Mouse (Mus musculus): ENCODE data around the gene Ache. TPM values are rescaled to one million over a fixed set of nuclear protein-coding genes. Genes with fewer than 3 reads are reported as not detected.

Gene Ache
- polyA plus RNA-seq, 1 experiment from 2014 or later, result 102 TPM

GRCm38 (mm10) chr5:137306439-137307005 lies 19.2 kb downstream of the Ache start:
- WGBS, result 14% methylated on average over 12 of the region's 12 CpGs

DNA sequence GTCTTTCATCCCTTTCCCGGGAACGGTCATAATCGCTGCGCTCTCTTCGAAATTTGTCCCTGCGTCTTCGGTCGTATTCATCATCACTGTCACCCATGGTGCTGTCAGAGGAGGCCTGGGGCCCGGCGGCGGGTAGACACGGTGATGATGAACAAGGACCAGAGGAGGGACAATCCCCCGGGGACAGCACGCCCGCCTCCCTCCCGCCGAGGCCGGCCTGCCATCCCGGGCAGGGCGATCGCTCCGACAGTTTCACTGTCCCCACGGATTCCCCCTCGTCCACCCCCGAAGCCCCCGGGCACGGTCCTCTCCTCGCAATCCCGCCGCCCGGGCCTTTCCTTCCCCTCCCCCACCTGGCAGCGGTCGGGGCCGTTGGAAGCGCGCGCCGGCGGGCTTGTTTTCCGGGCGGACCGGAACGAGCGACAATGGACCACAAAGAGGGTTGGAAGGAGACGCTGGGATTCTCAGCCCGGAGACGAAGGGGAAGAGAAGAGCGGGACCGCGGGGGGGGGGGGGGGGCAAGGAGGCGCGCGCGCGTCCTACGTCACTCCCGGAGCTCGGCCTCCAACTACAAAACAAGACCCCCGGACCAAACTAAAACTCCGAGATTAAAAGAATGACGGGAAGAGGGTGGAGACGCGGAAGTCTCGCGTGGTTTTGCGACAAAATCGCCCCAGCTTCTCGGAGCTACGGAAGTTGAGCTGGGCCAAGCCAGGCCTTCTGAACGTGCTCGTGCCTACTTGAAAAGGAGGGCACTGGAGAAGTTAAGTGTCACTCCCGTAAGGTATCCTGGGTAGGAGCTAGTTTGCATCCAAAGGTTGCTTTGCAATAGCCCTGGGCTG lies 20.0 kb downstream of the Ache start, which contains the start of gene Srrt:
Gene Srrt (minus strand): TSS at position 604 of the 842 bp plus-strand sequence.
- peak within 1 kb of the TSS; percentile 84 for H3K9ac ChIP-seq (ENCODE audit: low read depth, low read length)
- peaks cover 33% of the 10 kb centered on the region for H3K4me1 ChIP-seq (ENCODE audit: control insufficient read depth, insufficient read depth, low read depth, low read length)
- peaks cover 6% of the 10 kb centered on the region for H3K36me3 ChIP-seq (ENCODE audit: control insufficient read depth, insufficient read depth, low read length)

More at GRCm38 (mm10) chr5:137306439-137307005, 19.2 kb downstream of the Ache start:
- peaks cover 33% of the 10 kb centered on the region for H3K4me1 ChIP-seq (ENCODE audit: control insufficient read depth, insufficient read depth, low read depth, low read length)
- H3K4me3 ChIP-seq (ENCODE audit: low read length), result peak overlapping the region; percentile 69
- peaks cover 13% of the 10 kb centered on the region for H3K36me3 ChIP-seq (ENCODE audit: control insufficient read depth, insufficient read depth, low read length)
- peak overlapping the region; percentile 84 for H3K9ac ChIP-seq (ENCODE audit: low read depth, low read length)
- no peaks in the 10 kb centered on the region for H3K27me3 ChIP-seq (replicated peaks; ENCODE audit: control insufficient read depth, insufficient read depth, low read length)
- peak overlapping the region; percentile 81 for H3K4me2 ChIP-seq (ENCODE audit: low read length)
- ATAC-seq, result no peak
- H3K9me3 ChIP-seq (ENCODE audit: control insufficient read depth, low read length), result no peaks in the 10 kb centered on the region
- H3K27ac ChIP-seq (ENCODE audit: low read depth, low read length), result peak overlapping the region; percentile 93

DNA sequence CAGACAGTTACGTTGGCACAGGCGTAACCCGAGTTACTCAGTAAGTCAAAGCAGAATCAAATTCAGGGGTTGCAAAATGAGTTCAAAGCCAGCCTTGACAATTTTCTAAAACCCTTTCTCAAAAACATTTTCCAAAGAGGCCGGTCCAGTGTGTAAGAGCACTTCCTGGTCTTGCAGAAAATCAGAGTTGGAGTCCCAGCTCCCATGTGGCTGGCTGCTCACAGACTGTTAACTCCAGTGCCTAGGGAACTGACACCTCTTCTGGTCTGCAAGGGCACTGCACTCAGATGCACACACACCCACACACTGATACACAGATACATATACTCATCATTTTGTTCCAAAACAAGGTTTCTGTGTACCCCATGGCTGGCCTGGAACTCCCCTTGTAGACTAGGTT lies 21.0 kb downstream of the Ache start:
- H3K9ac ChIP-seq (ENCODE audit: low read depth, low read length), result peak overlapping the region; percentile 84

More for the DNA sequence above, 20.0 kb downstream of the Ache start, which contains the start of gene Srrt:
- peak within 1 kb of the TSS; percentile 93 for H3K27ac ChIP-seq (ENCODE audit: low read depth, low read length)
- H3K9me3 ChIP-seq (ENCODE audit: control insufficient read depth, low read length), result no peaks in the 10 kb centered on the region
- no peaks in the 10 kb centered on the region for H3K27me3 ChIP-seq (replicated peaks; ENCODE audit: control insufficient read depth, insufficient read depth, low read length)
- peak within 1 kb of the TSS; percentile 81 for H3K4me2 ChIP-seq (ENCODE audit: low read length)
- WGBS, result 1% methylated on average over 43 of the region's 72 CpGs
- peak; percentile 94 for ATAC-seq
- peak within 1 kb of the TSS; percentile 69 for H3K4me3 ChIP-seq (ENCODE audit: low read length)

DNA sequence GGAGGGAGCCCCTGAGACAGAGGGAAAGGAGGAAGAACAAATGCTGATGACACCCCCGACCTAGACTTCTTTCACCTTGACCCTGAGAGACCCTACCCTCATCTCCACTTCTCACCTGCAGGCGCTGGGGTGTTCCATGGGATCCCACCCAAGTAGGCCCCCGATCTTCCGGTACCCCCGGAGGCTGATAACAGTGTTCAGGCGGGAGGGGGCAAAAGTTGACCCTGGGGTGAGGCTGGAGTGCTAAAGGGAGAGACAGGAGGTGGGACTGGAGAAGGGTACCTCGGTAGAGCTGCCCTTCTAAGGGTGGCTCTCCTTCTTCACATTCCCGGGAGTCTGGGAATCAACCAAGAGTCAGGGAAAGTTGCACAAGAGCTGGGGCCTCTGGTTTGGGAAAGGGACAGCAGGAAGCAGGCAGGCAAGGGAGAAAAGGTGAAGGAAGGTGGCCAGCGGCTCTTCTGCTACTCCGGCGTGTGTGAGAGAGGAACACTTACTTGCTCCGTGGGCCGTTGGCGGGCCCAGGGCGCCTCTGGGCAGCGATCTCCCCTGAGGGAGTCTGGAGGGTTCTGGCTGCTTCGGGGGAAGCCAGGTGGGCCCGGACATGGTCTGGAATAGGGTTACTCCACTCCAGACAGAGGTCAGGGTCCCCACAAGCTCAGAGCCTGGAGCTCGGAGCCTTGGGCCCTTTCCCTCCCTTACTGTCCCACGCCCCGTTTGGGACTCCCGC lies 26.3 kb downstream of the Ache start:
- ATAC-seq, result no peak; the same call in 1 of the 2 replicates
- peak overlapping the region; percentile 65 for H3K9ac ChIP-seq (ENCODE audit: low read depth, low read length)
- H3K27me3 ChIP-seq (replicated peaks; ENCODE audit: control insufficient read depth, insufficient read depth, low read length), result no peaks in the 10 kb centered on the region
- H3K27ac ChIP-seq (ENCODE audit: low read depth, low read length), result peak overlapping the region; percentile 66
- H3K4me2 ChIP-seq (ENCODE audit: low read length), result peak overlapping the region; percentile 60
- peak overlapping the region; percentile 42 for H3K4me3 ChIP-seq (ENCODE audit: low read length)
- H3K36me3 ChIP-seq (ENCODE audit: control insufficient read depth, insufficient read depth, low read length), result peaks cover 7% of the 10 kb centered on the region; the same call in 1 of the 2 replicates
- 7% methylated on average over 22 of the region's 22 CpGs for WGBS
- no peaks in the 10 kb centered on the region for H3K9me3 ChIP-seq (ENCODE audit: control insufficient read depth, low read length)
- peaks cover 19% of the 10 kb centered on the region for H3K4me1 ChIP-seq (ENCODE audit: control insufficient read depth, insufficient read depth, low read depth, low read length)

More for the DNA sequence above, 21.0 kb downstream of the Ache start:
- ATAC-seq, result no peak
- H3K4me2 ChIP-seq (ENCODE audit: low read length), result peak overlapping the region; percentile 72
- no peaks in the 10 kb centered on the region for H3K27me3 ChIP-seq (replicated peaks; ENCODE audit: control insufficient read depth, insufficient read depth, low read length)
- H3K4me1 ChIP-seq (ENCODE audit: control insufficient read depth, insufficient read depth, low read depth, low read length), result peaks cover 35% of the 10 kb centered on the region
- WGBS, result 92% methylated on average over 4 of the region's 4 CpGs
- H3K9me3 ChIP-seq (ENCODE audit: control insufficient read depth, low read length), result no peaks in the 10 kb centered on the region
- no peaks in the 10 kb centered on the region for H3K36me3 ChIP-seq (ENCODE audit: control insufficient read depth, insufficient read depth, low read length)
- H3K27ac ChIP-seq (ENCODE audit: low read depth, low read length), result peak overlapping the region; percentile 93
- peak overlapping the region; percentile 69 for H3K4me3 ChIP-seq (ENCODE audit: low read length)

DNA sequence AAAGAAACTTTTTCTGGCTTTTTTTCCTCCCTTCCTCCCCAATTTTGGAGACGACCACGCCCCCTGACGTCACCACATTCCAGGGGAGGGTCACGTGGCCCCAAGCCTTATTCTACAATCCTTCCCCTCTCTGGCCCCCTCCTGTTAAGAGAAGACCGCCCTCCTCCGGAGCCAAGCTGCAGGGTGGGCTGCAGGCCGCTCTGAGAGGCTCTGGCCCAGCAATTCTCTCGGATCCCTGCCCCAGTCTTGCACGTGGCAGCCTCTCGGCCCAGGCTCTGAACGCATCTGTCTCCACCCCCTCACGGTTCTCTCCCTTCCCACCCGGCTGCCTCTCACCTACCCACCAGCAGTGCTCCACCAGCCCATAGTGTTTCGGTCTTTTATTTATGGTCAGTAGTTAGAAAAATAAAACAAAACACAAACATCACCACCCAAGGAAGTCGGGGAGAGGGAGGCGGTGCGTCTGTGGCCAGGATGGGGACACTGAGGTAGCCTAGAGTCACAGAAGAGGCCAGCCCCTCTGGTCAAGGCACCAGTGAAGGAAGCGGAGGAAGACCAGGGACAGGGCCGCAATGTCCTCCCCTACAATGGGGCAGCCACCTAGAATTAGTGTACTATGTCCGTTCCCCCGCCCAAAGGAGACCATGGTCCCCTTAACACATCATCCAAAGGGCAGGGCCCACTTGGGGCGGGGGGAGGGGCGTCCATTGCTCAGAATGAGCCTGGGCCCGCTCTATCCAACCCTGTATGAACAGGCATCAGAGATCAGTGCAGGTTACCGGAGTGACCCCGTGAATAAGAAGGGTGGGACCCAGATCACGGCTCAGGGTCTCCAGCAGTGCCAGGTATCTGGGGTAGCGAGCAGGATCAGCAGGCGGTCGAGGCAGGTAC lies 27.1 kb downstream of the Ache start, which contains the start of gene Trip6:
Gene Trip6 (minus strand): TSS at position 212 of the 891 bp plus-strand sequence.
- Histone ChIP-seq H3K4me3 (ENCODE audit: low read length) (peak within 1 kb of the TSS; percentile 42), H3K4me2 (ENCODE audit: low read length) (peak within 1 kb of the TSS; percentile 60), H3K27ac (ENCODE audit: low read depth, low read length) (peak within 1 kb of the TSS; percentile 66), H3K27me3 (replicated peaks; ENCODE audit: control insufficient read depth, insufficient read depth, low read length) (no peaks in the 10 kb centered on the region), H3K9me3 (ENCODE audit: control insufficient read depth, low read length) (no peaks in the 10 kb centered on the region), H3K36me3 (ENCODE audit: control insufficient read depth, insufficient read depth, low read length) (peaks cover 7% of the 10 kb centered on the region; the same call in 1 of the 2 replicates), H3K9ac (ENCODE audit: low read depth, low read length) (peak within 1 kb of the TSS; percentile 65), H3K4me1 (ENCODE audit: control insufficient read depth, insufficient read depth, low read depth, low read length) (peaks cover 19% of the 10 kb centered on the region)
- WGBS, result 12% methylated on average over 30 of the region's 30 CpGs
- ATAC-seq, result peak; percentile 77

DNA sequence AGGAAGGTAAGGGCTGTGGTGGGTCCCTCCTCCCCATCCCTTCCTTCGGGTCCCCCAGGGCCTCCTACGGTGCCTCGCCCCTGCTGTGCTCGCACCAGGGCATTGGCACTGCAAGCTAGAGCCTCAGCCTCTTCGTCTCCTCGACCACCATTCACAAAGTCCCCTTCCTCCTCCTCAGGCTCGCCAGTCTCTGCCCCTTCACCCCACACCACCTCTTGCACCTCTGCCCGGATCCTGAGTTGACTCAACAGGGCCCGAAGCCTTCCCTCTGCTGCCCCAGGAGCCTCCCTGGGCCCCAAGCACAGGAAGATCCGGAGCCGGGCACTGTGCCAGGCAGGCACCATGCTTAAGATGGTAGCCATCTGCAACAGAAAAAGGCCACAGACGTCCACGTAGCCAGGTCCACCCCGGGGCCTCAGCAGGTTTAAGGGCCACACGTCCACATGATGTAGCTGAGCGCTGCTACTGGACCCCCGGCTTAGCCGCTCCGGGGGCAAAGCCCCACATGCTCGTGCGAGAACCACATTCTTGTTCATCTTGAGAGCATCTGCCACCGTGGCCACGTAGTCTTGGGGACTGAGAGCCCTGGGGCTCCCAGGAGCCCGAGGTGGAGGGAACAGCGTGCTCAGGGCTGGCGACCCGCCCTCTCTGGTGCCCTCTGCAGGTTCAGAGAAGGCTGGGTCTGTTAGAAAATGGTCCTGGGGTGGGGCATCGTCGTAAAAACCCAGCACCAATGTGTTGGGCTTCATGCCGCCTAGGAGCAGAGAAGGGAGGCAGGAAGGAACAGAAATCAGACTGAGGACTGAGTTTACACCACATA lies 28.0 kb downstream of the Ache start:
- peaks cover 19% of the 10 kb centered on the region for H3K4me1 ChIP-seq (ENCODE audit: control insufficient read depth, insufficient read depth, low read depth, low read length)
- H3K9me3 ChIP-seq (ENCODE audit: control insufficient read depth, low read length), result no peaks in the 10 kb centered on the region
- no peak overlapping the region; the same call in 1 of the 2 replicates for H3K4me2 ChIP-seq (ENCODE audit: low read length)
- no peak overlapping the region for H3K4me3 ChIP-seq (ENCODE audit: low read length)
- H3K9ac ChIP-seq (ENCODE audit: low read depth, low read length), result no peak overlapping the region
- no peak overlapping the region for H3K27ac ChIP-seq (ENCODE audit: low read depth, low read length)
- no peak; the same call in 1 of the 2 replicates for ATAC-seq
- H3K27me3 ChIP-seq (replicated peaks; ENCODE audit: control insufficient read depth, insufficient read depth, low read length), result no peaks in the 10 kb centered on the region
- peaks cover 8% of the 10 kb centered on the region for H3K36me3 ChIP-seq (ENCODE audit: control insufficient read depth, insufficient read depth, low read length)
- WGBS, result 38% methylated on average over 30 of the region's 30 CpGs

- Histone ChIP-seq H3K36me3 (ENCODE audit: control insufficient read depth, insufficient read depth, low read length) (peaks cover 18% of the 10 kb centered on the region), H3K9me3 (ENCODE audit: control insufficient read depth, low read length) (no peaks in the 10 kb centered on the region), H3K4me3 (ENCODE audit: low read length) (no peak overlapping the region), H3K4me2 (ENCODE audit: low read length) (no peak overlapping the region), H3K4me1 (ENCODE audit: control insufficient read depth, insufficient read depth, low read depth, low read length) (peaks cover 19% of the 10 kb centered on the region), H3K9ac (ENCODE audit: low read depth, low read length) (no peak overlapping the region), H3K27me3 (replicated peaks; ENCODE audit: control insufficient read depth, insufficient read depth, low read length) (no peaks in the 10 kb centered on the region), H3K27ac (ENCODE audit: low read depth, low read length) (no peak overlapping the region)
- ATAC-seq, result no peak
- 90% methylated on average over 8 of the region's 8 CpGs for WGBS
These were observed 30.0 kb downstream of the Ache start for GRCm38 (mm10) chr5:137317361-137317760.

Data from hindbrain, embryonic 16.5 days (tissue).